8 mouse cellular contexts compared by ENCODE assay signal in genomic region chr6:30403465-30403864, GRCm38 (mm10). TPM values are rescaled to one million over a fixed set of nuclear protein-coding genes. Genes with fewer than 3 reads are reported as not detected.
DNase-seq lines count a peak whose midpoint lies in the region; ATAC-seq and TF ChIP-seq lines count a peak whose summit lies in the region.

No protein-coding gene starts in this region.

- peak overlapping the region; percentile 67 for H3K4me2 ChIP-seq in hindbrain, postnatal 0 days (ENCODE audit: low read depth, low read length)

- no peaks in the 10 kb centered on the region for H3K27me3 ChIP-seq in hindbrain, postnatal 0 days (ENCODE audit: insufficient read depth, low read length)

- H3K9ac ChIP-seq in hindbrain, postnatal 0 days (replicated peaks; ENCODE audit: low read length), result peak overlapping the region; percentile 45

- peaks cover 9% of the 10 kb centered on the region for H3K4me1 ChIP-seq in hindbrain, postnatal 0 days (ENCODE audit: insufficient read depth, low read length)

- no peak for ATAC-seq in cerebellum, adult (ENCODE audit: insufficient number of reproducible peaks, low FRiP score, low TSS enrichment)
- peak; percentile 69 for ATAC-seq in common myeloid progenitor, adult 5-6 weeks (replicated peaks; ENCODE audit: low read depth, poor library complexity, severe bottlenecking)
- ATAC-seq in hindbrain, postnatal 0 days, result no peak

- H3K9me3 ChIP-seq in hindbrain, postnatal 0 days (ENCODE audit: low read length), result no peaks in the 10 kb centered on the region

- TF ChIP-seq CTCF in hindbrain, postnatal 0 days (IDR thresholded peaks at IDR 0.05; ENCODE audit: low read depth), result peak; percentile 98

- peak overlapping the region; percentile 36 for H3K4me3 ChIP-seq in hindbrain, postnatal 0 days (ENCODE audit: low read length)

- H3K27ac ChIP-seq in hindbrain, postnatal 0 days, result 0 out of 2 replicates have a peak overlapping the region, but pooled peaks have one; percentile 60

- 15% methylated on average over 4 of the region's 4 CpGs for WGBS in hindbrain, postnatal 0 days

- no peaks in the 10 kb centered on the region for H3K36me3 ChIP-seq in hindbrain, postnatal 0 days (ENCODE audit: insufficient read depth, low read length)

- peak; percentile 62 for DNase-seq in cerebellum, adult 11 months
- DNase-seq in gastrocnemius, adult 18-20 months (ENCODE audit: low spot score), result peak; percentile 75
- peak; percentile 91 for DNase-seq in hindbrain, postnatal 0 days (ENCODE audit: low spot score)
- DNase-seq in left cerebral cortex, adult 11 months (ENCODE audit: low spot score), result peak; percentile 51
- peak; percentile 74 for DNase-seq in lung, postnatal 25 days (ENCODE audit: low spot score)
- DNase-seq in retina, embryonic 14.5 days (ENCODE audit: low spot score), result peak; percentile 84

RNA-seq across cellular contexts. Expression of gene Klhdc10, which starts 1.8 kb away (rescaled TPM):
- total RNA-seq in common myeloid progenitor, adult 5-6 weeks (2017), result 40.2 and 43.4 TPM in 2 replicates
- total RNA-seq in gastrocnemius, adult 18-20 months (2021), result 10 to 100 TPM; 38.4 to 41.3 TPM
- total RNA-seq in hindbrain, postnatal 0 days (2014; rRNA removed), result 97.1 and 103 TPM in 2 replicates
- polyA plus RNA-seq in hindbrain, postnatal 0 days (2015; fragmentation: Nextera tagmentation; extraction: Ambion mirVana), result 20.6 and 23.2 TPM in 2 replicates

RNA-seq across cellular contexts. Expression of gene Zc3hc1, which starts 12.6 kb away (rescaled TPM):
- 44.0 and 45.2 TPM in 2 replicates for total RNA-seq in common myeloid progenitor, adult 5-6 weeks (2017)
- 10 to 100 TPM; 16.3 to 18.5 TPM for total RNA-seq in gastrocnemius, adult 18-20 months (2021)
- total RNA-seq in hindbrain, postnatal 0 days (2014; rRNA removed), result 42.7 and 54.2 TPM in 2 replicates
- polyA plus RNA-seq in hindbrain, postnatal 0 days (2015; fragmentation: Nextera tagmentation; extraction: Ambion mirVana), result 56.5 and 59.6 TPM in 2 replicates
